Mouse (Mus musculus) embryonic facial prominence, embryonic 14.5 days (tissue): Measurements from ENCODE around the gene Gm49661. TPM values are rescaled to one million over a fixed set of nuclear protein-coding genes. Genes with fewer than 3 reads are reported as not detected.

Experiments
- ATAC-seq: fragments of 200-750 bp; cut with Nextera tagmentation; 2 replicates; pipeline ENCODE4 v1.8.0; 2017; ENCODE audit warnings: low read depth, moderate number of reproducible peaks, moderate TSS enrichment
- DNase-seq: peaks from one replicate; pipeline ENCODE4 v3.0.0-alpha.2; 2015; ENCODE audit warnings: low spot score
- H3K27ac ChIP-seq: fragments of 300-500 bp; sonication (generic); replicated peaks from 2 replicates; pipeline ENCODE4 v1.5.1; 2014; ENCODE audit warnings: low read depth, mild to moderate bottlenecking, low read length, moderate library complexity
- H3K27me3 ChIP-seq: fragments of 300-500 bp; sonication (generic); replicated peaks from 2 replicates; pipeline ENCODE4 v1.6.1; 2014; ENCODE audit warnings: low read length; ENCODE audit not compliant: control insufficient read depth, insufficient read depth
- H3K36me3 ChIP-seq: fragments of 300-500 bp; sonication (generic); 2 replicates; pipeline ENCODE4 v1.6.1; 2014; ENCODE audit warnings: low read length, mixed read lengths; ENCODE audit not compliant: control insufficient read depth, insufficient read depth
- H3K4me1 ChIP-seq: fragments of 300-500 bp; sonication (generic); 2 replicates; pipeline ENCODE4 v1.6.1; 2014; ENCODE audit warnings: antibody characterized with exemption, low read length; ENCODE audit not compliant: control insufficient read depth, insufficient read depth
- H3K4me2 ChIP-seq: fragments of 300-500 bp; sonication (generic); 2 replicates; pipeline ENCODE4 v1.6.1; 2014; ENCODE audit warnings: low read depth, mild to moderate bottlenecking, low read length, moderate library complexity, mixed read lengths
- H3K4me3 ChIP-seq: fragments of 300-500 bp; sonication (generic); 2 replicates; pipeline ENCODE4 v1.5.1; 2014; ENCODE audit warnings: low read depth, mild to moderate bottlenecking, low read length
- H3K9ac ChIP-seq: fragments of 300-500 bp; sonication (generic); 2 replicates; pipeline ENCODE4 v1.6.1; 2014; ENCODE audit warnings: low read depth, mild to moderate bottlenecking, low read length, moderate library complexity, mixed read lengths
- H3K9me3 ChIP-seq: fragments of 300-500 bp; sonication (generic); 2 replicates; pipeline ENCODE4 v1.6.1; 2016; ENCODE audit warnings: low read length; ENCODE audit not compliant: control insufficient read depth
- WGBS: fragments of 180-500 bp; shearing (Covaris S2); extraction: QIAGEN DNeasy Blood & Tissue Kit; methylation state at CpG from one replicate; pipeline ENCODE4 v1.1.7; 2014; 5-methylcytosine and 5-hydroxymethylcytosine counted together
- polyA plus RNA-seq: library from polyadenylated mRNA; unstranded; fragments of >200 nt; fragmentation: Nextera tagmentation; extraction: Ambion mirVana; gene quantifications from 2 replicates; pipeline ENCODE4 v1.2.1, GENCODE M21; 2014

Gene Gm49661
- polyA plus RNA-seq, 1 experiment from 2014 or later = not detected

GRCm38 (mm10) chr8:84945235-84945632 lies 24.0 kb downstream of the Gm49661 start:
- WGBS = 5% methylated on average over 11 of the region's 11 CpGs

GRCm38 (mm10) chr8:84944478-84945160 lies 24.6 kb downstream of the Gm49661 start:
- H3K4me2 ChIP-seq = peak overlapping the region; percentile 13; the same call in 1 of the 2 replicates
- H3K9me3 ChIP-seq = no peaks in the 10 kb centered on the region

More at GRCm38 (mm10) chr8:84945235-84945632, 24.0 kb downstream of the Gm49661 start:
- Histone ChIP-seq H3K9ac (no peak overlapping the region), H3K27me3 (peaks cover 61% of the 10 kb centered on the region), H3K9me3 (no peaks in the 10 kb centered on the region), H3K36me3 (no peaks in the 10 kb centered on the region), H3K27ac (no peak overlapping the region), H3K4me1 (peaks cover 5% of the 10 kb centered on the region; the same call in 1 of the 2 replicates), H3K4me2 (peak overlapping the region; percentile 72), H3K4me3 (peak overlapping the region; percentile 44)
- DNase-seq (no peak), ATAC-seq (peak; percentile 24; the same call in 1 of the 2 replicates)

GRCm38 (mm10) chr8:84943699-84944098 lies 25.5 kb downstream of the Gm49661 start:
- H3K9me3 ChIP-seq = 0 out of 2 replicates have a peak, but pooled peaks cover 3% of the 10 kb centered on the region
- no peak for DNase-seq
- no peak overlapping the region for H3K9ac ChIP-seq
- H3K4me2 ChIP-seq = no peak overlapping the region
- no peak for ATAC-seq
- peaks cover 64% of the 10 kb centered on the region for H3K27me3 ChIP-seq
- no peak overlapping the region for H3K27ac ChIP-seq
- WGBS = 14% methylated on average over 4 of the region's 4 CpGs
- H3K4me3 ChIP-seq = no peak overlapping the region
- peaks cover 5% of the 10 kb centered on the region; the same call in 1 of the 2 replicates for H3K4me1 ChIP-seq
- no peaks in the 10 kb centered on the region for H3K36me3 ChIP-seq

More at GRCm38 (mm10) chr8:84944478-84945160, 24.6 kb downstream of the Gm49661 start:
- Histone ChIP-seq H3K36me3 (no peaks in the 10 kb centered on the region), H3K9ac (no peak overlapping the region), H3K4me3 (no peak overlapping the region), H3K27me3 (peaks cover 56% of the 10 kb centered on the region), H3K27ac (no peak overlapping the region), H3K4me1 (peaks cover 5% of the 10 kb centered on the region; the same call in 1 of the 2 replicates)
- peak; percentile 71 for DNase-seq
- 4% methylated on average over 25 of the region's 26 CpGs for WGBS
- peak; percentile 47; the same call in 1 of the 2 replicates for ATAC-seq

- DNase-seq = no peak
- peak overlapping the region; percentile 65 for H3K4me2 ChIP-seq
Measured at GRCm38 (mm10) chr8:84937620-84938485, 31.4 kb downstream of the Gm49661 start.

DNA sequence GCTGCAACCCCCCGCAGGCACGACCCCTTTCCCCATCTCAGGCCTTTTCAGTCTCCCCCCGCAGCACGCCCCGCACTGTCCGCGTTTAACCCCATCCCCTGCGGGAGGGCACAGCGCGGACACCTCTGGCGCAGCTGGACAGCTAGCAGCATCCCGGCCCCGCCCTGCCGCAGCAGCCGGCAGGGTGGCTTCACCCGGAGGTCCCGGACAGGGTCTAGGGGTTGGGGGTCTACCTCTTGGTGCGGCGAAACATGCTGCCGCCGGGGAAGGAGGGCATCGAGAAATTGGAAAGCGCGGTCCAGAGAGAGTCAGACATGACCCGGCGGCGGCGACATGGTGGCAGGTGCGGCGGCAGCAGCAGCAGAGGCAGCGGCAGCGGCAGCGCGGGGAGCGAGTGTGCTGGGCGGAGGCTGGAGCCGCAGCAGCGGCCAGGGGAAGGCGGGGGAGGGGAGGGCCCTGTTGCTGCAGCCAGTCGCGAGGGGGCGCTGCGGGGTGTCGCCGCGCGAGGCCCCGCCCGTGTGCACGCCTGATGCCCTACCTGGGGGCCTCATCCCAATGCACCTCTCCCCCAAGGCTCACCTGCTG lies 32.2 kb downstream of the Gm49661 start, which contains the start of gene Mast1:
Gene Mast1 (minus strand): TSS at position 398 of the 585 bp plus-strand sequence.
- H3K9ac ChIP-seq = peak within 1 kb of the TSS; percentile 55
- H3K27ac ChIP-seq = no peak within 1 kb of the TSS; the same call in 1 of the 2 replicates
- DNase-seq = peak; percentile 65
- peak within 1 kb of the TSS; percentile 65 for H3K4me2 ChIP-seq
- H3K9me3 ChIP-seq = 0 out of 2 replicates have a peak, but pooled peaks cover 5% of the 10 kb centered on the region
- H3K27me3 ChIP-seq = peaks cover 60% of the 10 kb centered on the region
- ATAC-seq = peak; percentile 73
- peak within 1 kb of the TSS; percentile 43 for H3K4me3 ChIP-seq
- H3K36me3 ChIP-seq = no peaks in the 10 kb centered on the region
- WGBS = 0% methylated on average over 20 of the region's 50 CpGs
- peaks cover 7% of the 10 kb centered on the region; the same call in 1 of the 2 replicates for H3K4me1 ChIP-seq

More at GRCm38 (mm10) chr8:84937620-84938485, 31.4 kb downstream of the Gm49661 start:
- 0 out of 2 replicates have a peak, but pooled peaks cover 5% of the 10 kb centered on the region for H3K9me3 ChIP-seq
- 64% methylated on average over 13 of the region's 13 CpGs for WGBS
- no peaks in the 10 kb centered on the region for H3K36me3 ChIP-seq
- ATAC-seq = no peak
- no peak overlapping the region for H3K9ac ChIP-seq
- peak overlapping the region; percentile 43 for H3K4me3 ChIP-seq
- no peak overlapping the region for H3K27ac ChIP-seq
- peaks cover 7% of the 10 kb centered on the region; the same call in 1 of the 2 replicates for H3K4me1 ChIP-seq
- H3K27me3 ChIP-seq = peaks cover 60% of the 10 kb centered on the region

- peak overlapping the region; percentile 55 for H3K9ac ChIP-seq
Measured at GRCm38 (mm10) chr8:84936041-84936961, 32.9 kb downstream of the Gm49661 start.

GRCm38 (mm10) chr8:84935489-84935888 lies 33.7 kb downstream of the Gm49661 start:
- 5% methylated on average over 14 of the region's 14 CpGs for WGBS
- peak; percentile 24; the same call in 1 of the 2 replicates for ATAC-seq
- no peak overlapping the region for H3K9ac ChIP-seq
- no peaks in the 10 kb centered on the region for H3K36me3 ChIP-seq
- no peak for DNase-seq
- 0 out of 2 replicates have a peak, but pooled peaks cover 5% of the 10 kb centered on the region for H3K9me3 ChIP-seq
- H3K27me3 ChIP-seq = peaks cover 65% of the 10 kb centered on the region
- peaks cover 7% of the 10 kb centered on the region; the same call in 1 of the 2 replicates for H3K4me1 ChIP-seq
- H3K4me3 ChIP-seq = peak overlapping the region; percentile 0; the same call in 1 of the 2 replicates
- H3K27ac ChIP-seq = no peak overlapping the region
- H3K4me2 ChIP-seq = peak overlapping the region; percentile 1; the same call in 1 of the 2 replicates

More at GRCm38 (mm10) chr8:84936041-84936961, 32.9 kb downstream of the Gm49661 start:
- DNase-seq (no peak), ATAC-seq (0 out of 2 replicates have a peak, but pooled peaks have one; percentile 13)
- H3K36me3 ChIP-seq = no peaks in the 10 kb centered on the region
- H3K4me3 ChIP-seq = peak overlapping the region; percentile 43
- H3K27ac ChIP-seq = no peak overlapping the region; the same call in 1 of the 2 replicates
- H3K27me3 ChIP-seq = peaks cover 63% of the 10 kb centered on the region
- peak overlapping the region; percentile 65 for H3K4me2 ChIP-seq
- H3K9me3 ChIP-seq = 0 out of 2 replicates have a peak, but pooled peaks cover 5% of the 10 kb centered on the region
- WGBS = 31% methylated on average over 18 of the region's 23 CpGs
- peaks cover 7% of the 10 kb centered on the region; the same call in 1 of the 2 replicates for H3K4me1 ChIP-seq
